Mouse (Mus musculus) cerebellum, adult 11 months (tissue): ENCODE data around the gene Cabp2.
"Not testable (repeated sequence)": the region's sequence is repeated elsewhere in the genome, so short reads cannot be mapped to it uniquely, and the experiment has no call there.

Experiments
- DNase-seq: peaks from one replicate; pipeline ENCODE4 v3.0.0; 2022

The Cabp2 gene

GRCm38 (mm10) chr19:4056727-4057126 is 24.7 kb upstream of the Cabp2 start:
- DNase-seq: no peak

GRCm38 (mm10) chr19:4057389-4057788 is 24.0 kb upstream of the Cabp2 start:
- DNase-seq: no peak

GRCm38 (mm10) chr19:4057962-4058361 is 23.4 kb upstream of the Cabp2 start:
- DNase-seq: no peak

GRCm38 (mm10) chr19:4058581-4058980 is 22.8 kb upstream of the Cabp2 start:
- no peak for DNase-seq

- no peak for DNase-seq
Observed at GRCm38 (mm10) chr19:4059069-4059740, 22.2 kb upstream of the Cabp2 start, which contains the start of gene Gstp3. Gene Gstp3, minus strand, starts transcription at chr19:4059569.

- DNase-seq: not testable (repeated sequence)
Observed at GRCm38 (mm10) chr19:4060044-4060898, 21.1 kb upstream of the Cabp2 start.

- DNase-seq: no peak
Observed at GRCm38 (mm10) chr19:4060899-4061465, 20.4 kb upstream of the Cabp2 start.

GRCm38 (mm10) chr19:4063357-4063756 is 18.0 kb upstream of the Cabp2 start:
- not testable (repeated sequence) for DNase-seq

GRCm38 (mm10) chr19:4064501-4064900 is 16.9 kb upstream of the Cabp2 start:
- not testable (repeated sequence) for DNase-seq

- DNase-seq: no peak
Observed at GRCm38 (mm10) chr19:4066280-4066679, 15.1 kb upstream of the Cabp2 start.

- no peak for DNase-seq
Observed at GRCm38 (mm10) chr19:4066877-4067276, 14.5 kb upstream of the Cabp2 start.

GRCm38 (mm10) chr19:4068242-4068641 is 13.1 kb upstream of the Cabp2 start:
- not testable (repeated sequence) for DNase-seq

GRCm38 (mm10) chr19:4068717-4069410 is 12.5 kb upstream of the Cabp2 start:
- DNase-seq: no peak

- DNase-seq: no peak
Observed at GRCm38 (mm10) chr19:4070311-4070710, 11.1 kb upstream of the Cabp2 start.

- DNase-seq: no peak
Observed at GRCm38 (mm10) chr19:4070756-4071155, 10.6 kb upstream of the Cabp2 start.

- no peak for DNase-seq
Observed at GRCm38 (mm10) chr19:4071406-4071805, 10.0 kb upstream of the Cabp2 start.

- DNase-seq: no peak
Observed at GRCm38 (mm10) chr19:4072706-4073424, 8.5 kb upstream of the Cabp2 start.

GRCm38 (mm10) chr19:4075531-4075930 is 5.8 kb upstream of the Cabp2 start:
- DNase-seq: no peak

GRCm38 (mm10) chr19:4079594-4079993 is 1.8 kb upstream of the Cabp2 start:
- DNase-seq: no peak

GRCm38 (mm10) chr19:4080511-4081009 is 818 bp upstream of the Cabp2 start:
- peak; percentile 84 for DNase-seq

- DNase-seq: no peak
Observed at GRCm38 (mm10) chr19:4082219-4082965, 1.0 kb downstream of the Cabp2 start.
